Mouse (Mus musculus) heart, postnatal 0 days (tissue): Measurements from ENCODE around the gene Rasgef1b.

ENCODE experiments used
- CTCF ChIP-seq: IDR thresholded peaks from 2 replicates; pipeline ENCODE4 v1.5.1; 2016; ENCODE audit warnings: antibody characterized with exemption, control low read depth, low read depth
- EP300 ChIP-seq: IDR thresholded peaks from 2 replicates; pipeline ENCODE4 v1.6.1; 2016; ENCODE audit warnings: antibody characterized with exemption, low read depth

GRCm38 (mm10) chr5:99280536-99280935 lies 448.3 kb downstream of the Rasgef1b start:
- TF ChIP-seq CTCF = no peak
- TF ChIP-seq EP300 = no peak
